Mouse (Mus musculus) ES-Bruce4 (cell line): ENCODE results near the gene Lclat1.

Experiments
- CTCF ChIP-seq: IDR thresholded peaks from one replicate; pipeline ENCODE4 v1.8.1; 2011; ENCODE audit warnings: low read depth, low read length
- POLR2A ChIP-seq: IDR thresholded peaks from one replicate; pipeline ENCODE4 v1.8.1; 2011; ENCODE audit warnings: low read length; ENCODE audit not compliant: insufficient read depth

DNA sequence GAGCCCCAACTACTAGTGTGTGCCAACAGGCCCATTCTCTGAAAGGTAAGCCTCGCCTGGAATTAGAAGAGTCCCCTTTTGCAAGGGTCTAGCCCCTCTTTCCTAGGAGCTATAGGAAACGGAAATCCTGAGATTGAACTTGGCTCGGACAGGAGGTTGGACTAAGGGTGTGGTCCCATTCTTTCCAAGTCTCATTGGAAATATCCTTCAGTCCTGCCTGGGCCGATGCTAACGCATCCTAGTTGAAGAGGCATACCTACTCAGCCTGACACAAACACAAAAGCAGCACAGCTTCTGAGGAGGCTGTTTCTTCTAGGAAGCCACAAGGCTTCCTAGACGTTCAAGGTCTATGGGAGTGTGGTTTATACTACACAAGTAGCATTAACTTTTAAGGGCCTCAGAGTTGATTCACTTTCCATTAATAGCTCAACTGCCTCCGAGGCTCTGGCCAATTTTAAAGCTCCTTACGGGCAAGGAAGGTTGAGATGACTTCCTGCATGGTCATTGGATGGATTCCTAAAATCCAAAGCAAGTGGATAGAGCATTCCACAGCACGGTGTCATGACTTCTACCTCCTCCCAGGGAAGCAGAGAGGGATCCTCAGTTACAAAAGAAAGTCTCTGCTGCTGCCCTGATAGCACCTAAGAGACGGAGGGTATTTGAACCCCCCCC, 39.3 kb upstream of the Lclat1 start:
- TF ChIP-seq CTCF = no peak
- no peak for TF ChIP-seq POLR2A
